Mouse (Mus musculus) left cerebral cortex, postnatal 25 days (tissue): ENCODE measurements at regions not wholly inside any gene's neighbourhood (a gene's known extent, or its start where the extent isn't known, plus 50 kb on each side); places are given as distances from the start of the nearest gene placed in this dataset.

Experiments
- DNase-seq, 2 experiments: peaks; one replicate each; pipeline ENCODE4 v3.0.0; 2022; ENCODE audit warnings: low spot score in 2 of 2, mixed read lengths in 1 of 2
- intact Hi-C: fragments of 180-260 bp; cut with DNase I; formaldehyde crosslinking; loops from one replicate; pipeline ENCODE4 v1.15.1; 2025

DNA sequence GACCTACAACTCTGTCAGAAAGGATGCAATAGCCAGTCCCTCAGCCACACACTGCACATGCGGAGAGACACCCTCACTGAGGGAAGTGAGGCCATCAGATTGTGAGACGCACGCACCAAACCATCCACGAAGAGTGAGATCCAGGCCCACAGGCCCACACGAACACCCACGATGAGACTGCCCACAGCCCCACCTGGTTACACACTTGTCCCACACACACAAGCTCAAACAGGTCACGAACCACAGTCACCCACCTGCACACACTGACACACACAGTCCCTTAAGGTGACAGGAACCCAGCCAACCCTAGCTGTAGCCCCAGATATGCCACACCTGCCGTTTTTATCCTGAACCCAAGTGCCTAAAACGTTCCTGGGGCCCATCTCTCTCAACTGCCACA is 76.8 kb downstream of the Zfp36l2 start:
- no peak for DNase-seq
- intact Hi-C loops: loop anchor here (5.0 to 10.0 kb wide), 2 partner anchors 84 to 274 kb away; no protein-coding TSS in a partner anchor

GRCm38 (mm10) chr17:84110000-84110695 is 77.6 kb downstream of the Zfp36l2 start:
- intact Hi-C loops: loop anchor here (5.0 to 10.0 kb wide), 2 partner anchors 83 to 275 kb away; no protein-coding TSS in a partner anchor

DNA sequence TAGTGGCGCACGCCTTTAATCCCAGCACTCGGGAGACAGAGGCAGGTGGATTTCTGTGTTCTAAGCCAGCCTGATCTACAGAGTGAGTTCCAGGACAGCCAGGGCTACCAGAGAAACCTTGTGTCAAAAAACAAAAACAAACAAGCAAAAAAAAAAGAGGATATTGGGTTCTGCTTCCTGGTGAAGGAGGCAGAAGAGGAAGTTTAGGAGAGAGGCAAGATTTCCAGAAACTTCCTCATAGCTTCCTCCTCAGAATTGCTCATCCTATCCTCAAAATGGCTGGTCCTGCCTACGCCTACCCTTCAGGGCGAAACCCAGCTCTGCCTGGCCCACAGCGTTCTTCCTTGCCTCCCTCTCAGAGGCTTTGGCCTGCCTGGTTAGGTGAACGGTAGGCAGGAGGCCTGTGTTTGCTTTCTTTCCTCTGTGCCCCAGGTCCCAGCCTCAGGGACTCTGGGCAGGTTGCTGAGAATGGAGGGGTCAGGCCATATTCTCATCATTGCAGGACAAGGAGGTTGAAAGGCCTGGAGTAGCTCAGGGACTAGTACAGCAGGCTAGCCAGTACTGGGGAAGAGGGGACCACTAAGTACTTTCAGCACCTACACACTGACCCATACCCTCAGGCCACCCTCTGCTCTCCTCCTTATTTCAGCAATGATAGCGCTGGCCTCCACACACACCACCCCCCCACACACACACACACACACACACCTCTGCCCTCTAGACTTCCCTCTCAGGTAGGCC is 79.6 kb downstream of the Zfp36l2 start:
- intact Hi-C loops: no loop called here
- DNase-seq: no peak

More at GRCm38 (mm10) chr17:84110000-84110695, 77.6 kb downstream of the Zfp36l2 start:
- no peak for DNase-seq

GRCm38 (mm10) chr17:84107497-84107896 is 80.2 kb downstream of the Zfp36l2 start:
- intact Hi-C loops: no loop called here
- no peak for DNase-seq

GRCm38 (mm10) chr17:84104242-84104641 is 83.5 kb downstream of the Zfp36l2 start:
- intact Hi-C loops: no loop called here

GRCm38 (mm10) chr17:84103344-84103743 is 84.4 kb downstream of the Zfp36l2 start:
- peak in 1 of 2 experiments; percentile 66 for DNase-seq
- intact Hi-C loops: no loop called here

More at GRCm38 (mm10) chr17:84104242-84104641, 83.5 kb downstream of the Zfp36l2 start:
- DNase-seq: no peak

DNA sequence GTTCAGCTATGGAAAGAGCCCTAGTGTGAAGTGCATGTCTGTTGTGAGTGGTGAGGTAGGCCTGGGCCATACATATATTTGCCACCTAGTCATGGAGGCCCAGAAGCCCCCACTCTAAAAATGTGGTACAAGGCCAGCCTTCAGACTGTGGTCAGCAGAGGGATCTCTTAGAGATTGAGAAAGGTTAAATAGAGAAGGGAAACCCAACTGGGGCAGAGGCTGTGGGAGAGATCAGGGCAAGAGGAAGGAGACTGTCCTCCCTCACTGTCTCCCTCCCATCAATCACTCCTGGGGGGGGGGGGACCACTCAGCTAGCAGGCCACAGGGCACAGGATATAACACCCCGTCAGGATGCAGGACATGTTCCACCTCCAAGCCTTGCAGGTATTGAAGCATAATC is 86.1 kb downstream of the Zfp36l2 start:
- intact Hi-C loops: no loop called here
- no peak for DNase-seq

- DNase-seq: peak in 1 of 2 experiments; percentile 49
- intact Hi-C loops: no loop called here
Observed at GRCm38 (mm10) chr17:84100523-84100922, 87.2 kb downstream of the Zfp36l2 start.

- DNase-seq: no peak
- intact Hi-C loops: loop anchor here (5.0 kb wide), 2 partner anchors 42 to 88 kb away; partner anchors contain the start of gene Zfp36l2
Observed at GRCm38 (mm10) chr17:84099737-84100136, 88.0 kb downstream of the Zfp36l2 start.

- intact Hi-C loops: loop anchor here (5.0 kb wide), 2 partner anchors 41 to 89 kb away; partner anchors contain the start of gene Zfp36l2
- DNase-seq: no peak
Observed at GRCm38 (mm10) chr17:84097871-84098430, 89.8 kb downstream of the Zfp36l2 start.

- intact Hi-C loops: loop anchor here (5.0 kb wide), 2 partner anchors 40 to 90 kb away; partner anchors contain the start of gene Zfp36l2
Observed at GRCm38 (mm10) chr17:84097286-84097685, 90.5 kb downstream of the Zfp36l2 start.

GRCm38 (mm10) chr17:84096345-84097260 is 91.1 kb downstream of the Zfp36l2 start:
- peak; percentile 61 to 82 for DNase-seq
- intact Hi-C loops: loop anchor here (5.0 kb wide), 2 partner anchors 39 to 91 kb away; partner anchors contain the start of gene Zfp36l2

More at GRCm38 (mm10) chr17:84097286-84097685, 90.5 kb downstream of the Zfp36l2 start:
- DNase-seq: no peak

- intact Hi-C loops: loop anchor here (5.0 kb wide), 2 partner anchors 39 to 91 kb away; partner anchors contain the start of gene Zfp36l2
- no peak for DNase-seq
Observed at GRCm38 (mm10) chr17:84095829-84096228, 91.9 kb downstream of the Zfp36l2 start.

DNA sequence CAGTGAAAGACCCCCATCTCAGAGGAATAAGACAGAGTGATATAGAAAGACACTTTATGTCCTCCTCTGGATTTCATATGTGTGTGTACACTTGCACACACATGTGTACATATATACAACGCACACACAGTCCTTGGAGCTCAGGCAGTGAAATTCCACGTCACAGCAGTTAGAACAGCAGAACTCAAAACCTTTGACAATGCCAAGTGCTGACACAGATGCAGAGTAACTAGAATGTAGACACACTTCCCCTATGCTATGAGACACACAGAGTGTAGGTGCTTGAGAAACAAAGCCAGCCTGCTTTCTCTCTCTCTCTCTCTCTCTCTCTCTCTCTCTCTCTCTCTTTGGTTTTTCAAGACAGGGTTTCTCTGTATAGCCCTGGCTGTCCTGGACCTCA is 92.7 kb downstream of the Zfp36l2 start:
- intact Hi-C loops: loop anchor here (5.0 kb wide), 2 partner anchors 38 to 92 kb away; partner anchors contain the start of gene Zfp36l2
- no peak for DNase-seq

- intact Hi-C loops: no loop called here
- DNase-seq: no peak
Observed at GRCm38 (mm10) chr17:84086394-84086793, 101.4 kb downstream of the Zfp36l2 start.

- no peak for DNase-seq
- intact Hi-C loops: no loop called here
Observed at GRCm38 (mm10) chr17:84085721-84086120, 102.0 kb downstream of the Zfp36l2 start.

DNA sequence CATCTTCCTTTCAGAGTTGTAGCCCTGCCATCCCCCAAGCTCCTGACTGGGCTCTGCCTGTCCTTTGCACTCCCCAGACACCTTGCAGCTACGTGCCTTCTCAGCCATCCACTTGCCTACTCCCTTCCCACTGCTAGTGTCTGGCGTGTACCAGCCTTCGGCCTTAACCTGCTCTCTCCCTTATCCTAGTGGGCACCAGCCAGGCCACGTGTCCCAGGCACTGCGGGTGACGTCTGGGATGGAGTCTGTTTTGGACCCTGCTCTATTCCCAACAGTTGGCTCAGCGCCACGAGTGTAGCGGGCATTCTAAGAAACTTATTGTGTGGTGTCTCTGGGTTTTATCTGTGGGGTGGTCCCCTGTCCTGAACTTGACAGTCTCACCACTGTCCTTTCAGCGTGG is 102.5 kb downstream of the Zfp36l2 start:
- no peak for DNase-seq
- intact Hi-C loops: no loop called here

GRCm38 (mm10) chr17:84083307-84084263 is 104.2 kb downstream of the Zfp36l2 start:
- no peak for DNase-seq
- intact Hi-C loops: no loop called here
